Mouse (Mus musculus): ENCODE measurements at regions not wholly inside any gene's neighbourhood (a gene's known extent, or its start where the extent isn't known, plus 50 kb on each side); places are given as distances from the start of the nearest gene placed in this dataset.

GRCm38 (mm10) chr3:33903816-33904215, 59.7 kb upstream of the Ccdc39 start:
- TF ChIP-seq CTCF (IDR thresholded peaks at IDR 0.05) (no peak), EP300 (IDR thresholded peaks at IDR 0.05) (no peak)
